Comparison of ENCODE assay signal across 8 mouse cellular contexts in the genomic region with DNA sequence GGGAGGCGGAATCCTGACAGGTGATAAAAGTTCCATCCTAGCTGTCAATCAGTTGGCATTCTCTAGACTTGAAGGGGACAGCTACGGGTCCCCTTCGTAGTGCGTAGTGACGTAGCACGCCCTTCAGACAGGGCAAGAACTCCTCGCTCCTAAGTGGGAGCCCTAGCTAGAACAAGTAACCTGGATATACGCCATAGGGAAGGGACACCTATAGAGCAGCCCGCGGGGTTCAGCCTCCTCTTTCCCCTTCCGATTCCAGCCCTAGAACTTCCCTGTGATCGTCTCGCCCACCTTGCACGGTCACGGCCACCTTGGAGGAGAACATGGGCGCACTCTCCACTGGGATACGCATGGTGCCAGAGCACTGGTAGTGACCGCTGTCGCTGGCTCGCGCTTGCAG. TPM values are rescaled to one million over a fixed set of nuclear protein-coding genes. Genes with fewer than 3 reads are reported as not detected.
DNase-seq lines count a peak whose midpoint lies in the region; ATAC-seq and TF ChIP-seq lines count a peak whose summit lies in the region.

No protein-coding gene starts in this region.

- no peaks in the 10 kb centered on the region for H3K4me1 ChIP-seq in cerebellum, adult 2 months (ENCODE audit: control insufficient read depth, insufficient read depth, low read length)
- peaks cover 12% of the 10 kb centered on the region for H3K4me1 ChIP-seq in forebrain, embryonic 16.5 days (replicated peaks; ENCODE audit: control insufficient read depth, insufficient read depth, low read length)

- H3K4me2 ChIP-seq in forebrain, embryonic 16.5 days (ENCODE audit: low read length) = peak overlapping the region; percentile 98

- peak overlapping the region; percentile 73 for H3K4me3 ChIP-seq in cerebellum, adult 2 months (replicated peaks; ENCODE audit: insufficient read depth, low read depth, low read length)
- peak overlapping the region; percentile 66 for H3K4me3 ChIP-seq in forebrain, embryonic 16.5 days (replicated peaks; ENCODE audit: low read length)

- no peaks in the 10 kb centered on the region for H3K9me3 ChIP-seq in forebrain, embryonic 16.5 days (ENCODE audit: control insufficient read depth, low read length)

- TF ChIP-seq CTCF in cerebellum, adult 2 months (IDR thresholded peaks at IDR 0.05; ENCODE audit: borderline replicate concordance, insufficient read depth, low read depth, low read length) = no peak

- no peaks in the 10 kb centered on the region for H3K36me3 ChIP-seq in forebrain, embryonic 16.5 days (ENCODE audit: control insufficient read depth, insufficient read depth)

- H3K27me3 ChIP-seq in cerebellum, adult 2 months (ENCODE audit: control insufficient read depth, insufficient read depth, low read length) = no peaks in the 10 kb centered on the region
- peaks cover 25% of the 10 kb centered on the region for H3K27me3 ChIP-seq in forebrain, embryonic 16.5 days (replicated peaks; ENCODE audit: control insufficient read depth, insufficient read depth, low read length)

- 3% methylated on average over 21 of the region's 21 CpGs for WGBS in cerebellum, adult 2 months
- WGBS in forebrain, embryonic 16.5 days = 3% methylated on average over 21 of the region's 21 CpGs

- peak overlapping the region; percentile 65 for H3K9ac ChIP-seq in forebrain, embryonic 16.5 days (replicated peaks; ENCODE audit: low read depth, low read length)

- no peak overlapping the region for H3K27ac ChIP-seq in cerebellum, adult 2 months (ENCODE audit: insufficient read depth, low read length)
- H3K27ac ChIP-seq in forebrain, embryonic 16.5 days (ENCODE audit: low read length) = no peak overlapping the region

- DNase-seq in kidney, postnatal 10 days = peak; percentile 10
- DNase-seq in kidney, postnatal 36 days = no peak
- peak; percentile 52 to 54 for DNase-seq in cerebellum, adult 2 months
- DNase-seq in ovary, adult 18-20 months (ENCODE audit: low spot score) = no peak
- no peak for DNase-seq in adrenal gland, postnatal 14 days

- no peak; the same call in 1 of the 2 replicates for TF ChIP-seq POLR2A in cerebellum, adult 2 months (IDR thresholded peaks at IDR 0.05; ENCODE audit: borderline replicate concordance, insufficient read depth, low read length)

- peak; percentile 74 for ATAC-seq in forebrain, embryonic 16.5 days
- ATAC-seq in megakaryocyte, adult 5-6 weeks (ENCODE audit: poor library complexity, severe bottlenecking) = peak; percentile 20
- ATAC-seq in inflammation-experienced regulatory T-cells, adult 6 months = no peak

RNA-seq across cellular contexts. Expression of a gene that starts 4.4 kb away (rescaled TPM):
- 1.6 and 1.9 TPM in 2 replicates for polyA plus RNA-seq in cerebellum, adult 2 months (2012; rRNA removed)
- polyA plus RNA-seq in forebrain, embryonic 16.5 days (2015; fragmentation: Nextera tagmentation; extraction: Ambion mirVana) = 0.22 TPM in 1 of 2 replicates, not detected in the other
- total RNA-seq in megakaryocyte, adult 5-6 weeks (2015) = not detected in 2 replicates
- total RNA-seq in megakaryocyte, adult 5-6 weeks (2017) = not detected in 2 replicates
- not detected in 2 replicates for total RNA-seq in adrenal gland, postnatal 14 days (2021)
- not detected for polyA plus RNA-seq in inflammation-experienced regulatory T-cells, adult 6 months (2017; shearing (Covaris generic))

RNA-seq across cellular contexts. Expression of a gene that starts 19.0 kb away (rescaled TPM):
- 0.19 and 0.23 TPM in 2 replicates for polyA plus RNA-seq in cerebellum, adult 2 months (2012; rRNA removed)
- not detected in 2 replicates for polyA plus RNA-seq in forebrain, embryonic 16.5 days (2015; fragmentation: Nextera tagmentation; extraction: Ambion mirVana)
- 1.3 and 3.2 TPM in 2 replicates for total RNA-seq in megakaryocyte, adult 5-6 weeks (2015)
- 0.40 and 2.7 TPM in 2 replicates for total RNA-seq in megakaryocyte, adult 5-6 weeks (2017)
- total RNA-seq in adrenal gland, postnatal 14 days (2021) = 2.0 and 7.7 TPM in 2 replicates
- 1 to 10 TPM in 2 of 3 experiments, not detected in 1; 1.2 to 2.1 TPM for polyA plus RNA-seq in inflammation-experienced regulatory T-cells, adult 6 months (2017; shearing (Covaris generic))

RNA-seq across cellular contexts. Expression of a gene that starts 23.0 kb away (rescaled TPM):
- 32.4 and 33.4 TPM in 2 replicates for polyA plus RNA-seq in cerebellum, adult 2 months (2012; rRNA removed)
- polyA plus RNA-seq in forebrain, embryonic 16.5 days (2015; fragmentation: Nextera tagmentation; extraction: Ambion mirVana) = 32.6 and 39.2 TPM in 2 replicates
- 7.5 and 10.3 TPM in 2 replicates for total RNA-seq in megakaryocyte, adult 5-6 weeks (2015)
- total RNA-seq in megakaryocyte, adult 5-6 weeks (2017) = 5.2 and 5.4 TPM in 2 replicates
- total RNA-seq in adrenal gland, postnatal 14 days (2021) = 11.9 and 17.5 TPM in 2 replicates
- polyA plus RNA-seq in inflammation-experienced regulatory T-cells, adult 6 months (2017; shearing (Covaris generic)) = 10 to 100 TPM; 11.0 to 16.1 (median 11.7) TPM

RNA-seq across cellular contexts. Expression of a gene that starts 23.5 kb away (rescaled TPM):
- 0.93 and 1.2 TPM in 2 replicates for polyA plus RNA-seq in cerebellum, adult 2 months (2012; rRNA removed)
- polyA plus RNA-seq in forebrain, embryonic 16.5 days (2015; fragmentation: Nextera tagmentation; extraction: Ambion mirVana) = 0.58 and 1.1 TPM in 2 replicates
- total RNA-seq in megakaryocyte, adult 5-6 weeks (2015) = 1.2 TPM in 1 of 2 replicates, not detected in the other
- total RNA-seq in megakaryocyte, adult 5-6 weeks (2017) = not detected in 2 replicates
- total RNA-seq in adrenal gland, postnatal 14 days (2021) = 0.44 and 0.64 TPM in 2 replicates
- under 1 TPM in 1 of 3 experiments, not detected in 2; 0.53 TPM for polyA plus RNA-seq in inflammation-experienced regulatory T-cells, adult 6 months (2017; shearing (Covaris generic))

RNA-seq across cellular contexts. Expression of a gene that starts 40.8 kb away (rescaled TPM):
- 19.1 and 20.6 TPM in 2 replicates for polyA plus RNA-seq in cerebellum, adult 2 months (2012; rRNA removed)
- polyA plus RNA-seq in forebrain, embryonic 16.5 days (2015; fragmentation: Nextera tagmentation; extraction: Ambion mirVana) = 7.7 and 8.1 TPM in 2 replicates
- total RNA-seq in megakaryocyte, adult 5-6 weeks (2015) = 35.9 and 38.4 TPM in 2 replicates
- total RNA-seq in megakaryocyte, adult 5-6 weeks (2017) = 35.1 and 39.4 TPM in 2 replicates
- 31.5 and 33.0 TPM in 2 replicates for total RNA-seq in adrenal gland, postnatal 14 days (2021)
- polyA plus RNA-seq in inflammation-experienced regulatory T-cells, adult 6 months (2017; shearing (Covaris generic)) = 10 to 100 TPM in 1 of 3 experiments, 1 to 10 TPM in 2; 7.0 to 10.8 (median 9.6) TPM

Comparison
In these comparisons a context has a peak if more than half of its experiments do, and no peak if none do; other contexts are left out.
1. DNase-seq: peak in kidney, postnatal 10 days (single experiment) and cerebellum, adult 2 months (2 of 2); none in kidney, postnatal 36 days (0 of 2), ovary, adult 18-20 months (single experiment) and adrenal gland, postnatal 14 days (single experiment).